Mouse (Mus musculus) heart, postnatal 10 days (tissue): ENCODE measurements around the gene 1700092M07Rik. TPM values are rescaled to one million over a fixed set of nuclear protein-coding genes. Genes with fewer than 3 reads are reported as not detected.

Experiments used
- DNase-seq, 2 experiments: peaks; one replicate each; pipeline ENCODE4 v3.0.0; 2021
- intact Hi-C: fragments of 180-260 bp; cut with DNase I; formaldehyde crosslinking; loops from one replicate; pipeline ENCODE4 v1.15.1; 2025
- total RNA-seq, 2 experiments: library from RNA; stranded (reverse); gene quantifications; 2 replicates each; pipeline ENCODE4 v1.2.3; 2021

Gene 1700092M07Rik
- not detected for total RNA-seq

GRCm38 (mm10) chr19:8740603-8741002 lies at the start of gene 1700092M07Rik:
Gene 1700092M07Rik (plus strand): TSS chr19:8740718.
- no peak for DNase-seq
- intact Hi-C loops = no loop called here

- intact Hi-C loops = no loop called here
- no peak for DNase-seq
Measured at GRCm38 (mm10) chr19:8691871-8692539, 48.5 kb upstream of the 1700092M07Rik start.

GRCm38 (mm10) chr19:8692740-8693139 lies 47.8 kb upstream of the 1700092M07Rik start:
- intact Hi-C loops = no loop called here
- DNase-seq = no peak

- intact Hi-C loops = no loop called here
- DNase-seq = peak; percentile 21 to 43
Measured at GRCm38 (mm10) chr19:8695330-8695729, 45.2 kb upstream of the 1700092M07Rik start.

- DNase-seq = no peak
- intact Hi-C loops = no loop called here
Measured at GRCm38 (mm10) chr19:8699652-8700051, 40.9 kb upstream of the 1700092M07Rik start.

- peak; percentile 22 to 50 for DNase-seq
- intact Hi-C loops = no loop called here
Measured at GRCm38 (mm10) chr19:8702458-8702857, 38.1 kb upstream of the 1700092M07Rik start.

- intact Hi-C loops = no loop called here
- DNase-seq = no peak
Measured at GRCm38 (mm10) chr19:8703571-8703970, 36.9 kb upstream of the 1700092M07Rik start.

GRCm38 (mm10) chr19:8705026-8705708 lies 35.4 kb upstream of the 1700092M07Rik start:
- intact Hi-C loops = no loop called here

GRCm38 (mm10) chr19:8706132-8706667 lies 34.3 kb upstream of the 1700092M07Rik start:
- DNase-seq = no peak
- intact Hi-C loops = no loop called here

More at GRCm38 (mm10) chr19:8705026-8705708, 35.4 kb upstream of the 1700092M07Rik start:
- no peak for DNase-seq

GRCm38 (mm10) chr19:8706930-8707329 lies 33.6 kb upstream of the 1700092M07Rik start:
- intact Hi-C loops = no loop called here
- no peak for DNase-seq

- DNase-seq = no peak
- intact Hi-C loops = no loop called here
Measured at GRCm38 (mm10) chr19:8708954-8709353, 31.6 kb upstream of the 1700092M07Rik start.

GRCm38 (mm10) chr19:8710057-8710456 lies 30.5 kb upstream of the 1700092M07Rik start:
- peak; percentile 49 to 56 for DNase-seq
- intact Hi-C loops = no loop called here

GRCm38 (mm10) chr19:8711506-8711905 lies 29.0 kb upstream of the 1700092M07Rik start:
- no peak for DNase-seq
- intact Hi-C loops = no loop called here

GRCm38 (mm10) chr19:8711949-8712869 lies 28.3 kb upstream of the 1700092M07Rik start:
- intact Hi-C loops = no loop called here
- no peak for DNase-seq

GRCm38 (mm10) chr19:8712870-8713305 lies 27.6 kb upstream of the 1700092M07Rik start:
- intact Hi-C loops = no loop called here
- DNase-seq = peak; percentile 76 to 84

GRCm38 (mm10) chr19:8713306-8713996 lies 27.1 kb upstream of the 1700092M07Rik start:
- intact Hi-C loops = no loop called here
- peak; percentile 95 to 96 for DNase-seq

- intact Hi-C loops = no loop called here
- no peak for DNase-seq
Measured at GRCm38 (mm10) chr19:8713997-8714652, 26.4 kb upstream of the 1700092M07Rik start.

- intact Hi-C loops = no loop called here
- peak in 1 of 2 experiments; percentile 29 for DNase-seq
Measured at GRCm38 (mm10) chr19:8714653-8715481, 25.7 kb upstream of the 1700092M07Rik start.
